Mouse (Mus musculus) thymus, adult 2 months (tissue): ENCODE results near the gene Klk1b22.

Source experiments
- CTCF ChIP-seq: fragments of 200-500 bp; IDR thresholded peaks from 2 replicates; pipeline ENCODE4 v1.5.1; 2012; ENCODE audit warnings: mild to moderate bottlenecking, control low read depth, low read length, moderate library complexity, borderline replicate concordance; ENCODE audit not compliant: control insufficient read depth, poor library complexity, insufficient read depth; ENCODE audit errors: extremely low read depth
- POLR2A ChIP-seq: fragments of 200-500 bp; IDR thresholded peaks from 2 replicates; pipeline ENCODE4 v1.6.1; 2012; ENCODE audit warnings: mild to moderate bottlenecking, low read length, control low read depth, moderate library complexity; ENCODE audit not compliant: control insufficient read depth, poor library complexity, insufficient read depth; ENCODE audit errors: extremely low read depth

GRCm38 (mm10) chr7:44096111-44096510 lies 16.4 kb upstream of the Klk1b22 start:
- TF ChIP-seq POLR2A, result no peak
- no peak for TF ChIP-seq CTCF
